Mouse (Mus musculus) liver, embryonic 14.5 days (tissue): ENCODE data around the gene Gm13090.

Source experiments
- CTCF ChIP-seq: IDR thresholded peaks from 2 replicates; pipeline ENCODE4 v1.5.1; 2016; ENCODE audit warnings: antibody characterized with exemption, low read depth, control low read depth
- EP300 ChIP-seq: IDR thresholded peaks from 2 replicates; pipeline ENCODE4 v1.6.1; 2016; ENCODE audit warnings: antibody characterized with exemption, low read depth

- no peak for TF ChIP-seq CTCF
- no peak for TF ChIP-seq EP300
Observed at GRCm38 (mm10) chr4:151108028-151108771, 18.8 kb downstream of the Gm13090 start.
